Mouse (Mus musculus): ENCODE measurements at regions not wholly inside any gene's neighbourhood (a gene's known extent, or its start where the extent isn't known, plus 50 kb on each side); places are given as distances from the start of the nearest gene placed in this dataset.

DNA sequence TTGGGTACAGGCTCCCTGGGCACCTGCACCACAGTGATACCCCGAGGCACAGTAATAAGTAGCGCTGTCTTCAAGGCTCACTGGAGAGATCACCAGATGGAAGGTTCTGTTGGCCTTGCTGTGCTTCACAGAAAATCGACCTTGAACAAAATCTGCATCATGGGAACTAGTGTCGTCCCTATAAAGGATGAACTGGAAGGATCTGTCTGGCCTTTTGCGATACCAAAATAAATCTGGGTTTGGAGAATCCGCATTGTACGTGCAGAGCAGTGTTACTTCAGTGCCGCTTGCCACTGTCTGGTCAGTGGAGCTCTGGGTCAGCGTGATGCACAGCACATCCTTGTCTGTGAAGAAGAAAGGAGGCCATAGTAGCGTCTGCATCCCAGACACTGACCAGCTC is 105.3 kb downstream of the Dad1 start:
- Histone ChIP-seq H3K36me3 (no peaks in the 10 kb centered on the region), H3K9me3 (replicated peaks) (no peaks in the 10 kb centered on the region), H3K27ac (no peak overlapping the region), H3K4me1 (replicated peaks) (peaks cover 31% of the 10 kb centered on the region), H3K4me3 (replicated peaks) (no peak overlapping the region), H3K27me3 (no peaks in the 10 kb centered on the region), H3K9ac (no peak overlapping the region), H3K4me2 (no peak overlapping the region)
- WGBS (ENCODE audit: insufficient replicate concordance), result 78% methylated on average over 10 of the region's 10 CpGs
- ATAC-seq (ENCODE audit: low read depth) (no peak), DNase-seq (no peak)

GRCm38 (mm10) chr14:54148121-54148520 is 105.8 kb downstream of the Dad1 start:
- H3K27ac ChIP-seq, result no peak overlapping the region
- H3K4me1 ChIP-seq (replicated peaks), result peaks cover 26% of the 10 kb centered on the region
- 33% methylated on average over 4 of the region's 4 CpGs for WGBS (ENCODE audit: insufficient replicate concordance)
- H3K4me2 ChIP-seq, result no peak overlapping the region
- H3K4me3 ChIP-seq (replicated peaks), result no peak overlapping the region
- H3K9ac ChIP-seq, result no peak overlapping the region
- no peaks in the 10 kb centered on the region for H3K36me3 ChIP-seq
- DNase-seq, result no peak
- no peaks in the 10 kb centered on the region for H3K9me3 ChIP-seq (replicated peaks)
- no peaks in the 10 kb centered on the region for H3K27me3 ChIP-seq
- ATAC-seq (ENCODE audit: low read depth), result no peak

- Histone ChIP-seq H3K36me3 (no peaks in the 10 kb centered on the region), H3K4me2 (no peak overlapping the region), H3K4me1 (replicated peaks) (peaks cover 20% of the 10 kb centered on the region), H3K27ac (no peak overlapping the region), H3K9me3 (replicated peaks) (no peaks in the 10 kb centered on the region), H3K27me3 (no peaks in the 10 kb centered on the region), H3K9ac (no peak overlapping the region), H3K4me3 (replicated peaks) (no peak overlapping the region)
- WGBS (ENCODE audit: insufficient replicate concordance), result 76% methylated on average over 5 of the region's 7 CpGs
- DNase-seq (no peak), ATAC-seq (ENCODE audit: low read depth) (no peak)
Measured at GRCm38 (mm10) chr14:54147546-54147945, 106.4 kb downstream of the Dad1 start.

GRCm38 (mm10) chr14:54145743-54146741 is 107.9 kb downstream of the Dad1 start:
- H3K36me3 ChIP-seq, result no peaks in the 10 kb centered on the region
- no peak overlapping the region for H3K4me3 ChIP-seq (replicated peaks)
- 53% methylated on average over 11 of the region's 11 CpGs for WGBS (ENCODE audit: insufficient replicate concordance)
- DNase-seq (no peak), ATAC-seq (ENCODE audit: low read depth) (no peak)
- no peak overlapping the region for H3K9ac ChIP-seq
- peaks cover 5% of the 10 kb centered on the region for H3K4me1 ChIP-seq (replicated peaks)
- H3K27ac ChIP-seq, result no peak overlapping the region
- no peaks in the 10 kb centered on the region for H3K9me3 ChIP-seq (replicated peaks)
- no peaks in the 10 kb centered on the region for H3K27me3 ChIP-seq
- H3K4me2 ChIP-seq, result no peak overlapping the region

DNA sequence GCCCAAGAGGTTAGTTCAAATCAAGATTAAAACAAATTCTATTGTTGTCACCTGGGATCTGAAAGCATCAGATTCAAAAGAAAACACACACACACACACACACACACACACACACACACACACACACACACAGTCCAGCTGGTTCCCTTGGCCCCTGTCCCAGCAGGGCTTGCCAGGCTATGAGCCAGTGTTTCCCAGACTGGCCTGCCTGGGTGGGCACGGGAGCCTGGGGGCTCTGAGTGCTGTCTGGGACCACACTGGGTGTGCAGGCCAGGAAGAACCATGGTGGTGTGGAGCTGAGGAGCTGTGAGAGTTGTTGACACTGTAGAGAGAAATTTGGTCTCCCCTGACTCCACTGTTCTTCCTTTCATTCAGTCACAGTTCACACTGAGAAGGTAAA is 110.1 kb downstream of the Dad1 start:
- Histone ChIP-seq H3K9ac (no peak overlapping the region), H3K4me3 (replicated peaks) (no peak overlapping the region), H3K4me2 (no peak overlapping the region), H3K36me3 (no peaks in the 10 kb centered on the region), H3K4me1 (replicated peaks) (peaks cover 6% of the 10 kb centered on the region; the same call in 1 of the 2 replicates), H3K27ac (no peak overlapping the region), H3K27me3 (no peaks in the 10 kb centered on the region), H3K9me3 (replicated peaks) (no peaks in the 10 kb centered on the region)
- ATAC-seq (ENCODE audit: low read depth), result no peak
- WGBS (ENCODE audit: insufficient replicate concordance), result 61% methylated on average over 1 of the region's 1 CpGs
- DNase-seq, result no peak

GRCm38 (mm10) chr14:54138288-54138687 is 115.6 kb downstream of the Dad1 start:
- ATAC-seq (ENCODE audit: low read depth), result peak; percentile 65
- H3K27me3 ChIP-seq, result no peaks in the 10 kb centered on the region
- peaks cover 25% of the 10 kb centered on the region for H3K4me1 ChIP-seq (replicated peaks)
- WGBS (ENCODE audit: insufficient replicate concordance), result 13% methylated on average over 3 of the region's 3 CpGs
- H3K27ac ChIP-seq, result peak overlapping the region; percentile 45; the same call in 1 of the 2 replicates
- no peaks in the 10 kb centered on the region for H3K9me3 ChIP-seq (replicated peaks)
- H3K36me3 ChIP-seq, result no peaks in the 10 kb centered on the region
- H3K4me2 ChIP-seq, result peak overlapping the region; percentile 40
- H3K4me3 ChIP-seq (replicated peaks), result no peak overlapping the region
- peak; percentile 21 for DNase-seq
- H3K9ac ChIP-seq, result no peak overlapping the region

DNA sequence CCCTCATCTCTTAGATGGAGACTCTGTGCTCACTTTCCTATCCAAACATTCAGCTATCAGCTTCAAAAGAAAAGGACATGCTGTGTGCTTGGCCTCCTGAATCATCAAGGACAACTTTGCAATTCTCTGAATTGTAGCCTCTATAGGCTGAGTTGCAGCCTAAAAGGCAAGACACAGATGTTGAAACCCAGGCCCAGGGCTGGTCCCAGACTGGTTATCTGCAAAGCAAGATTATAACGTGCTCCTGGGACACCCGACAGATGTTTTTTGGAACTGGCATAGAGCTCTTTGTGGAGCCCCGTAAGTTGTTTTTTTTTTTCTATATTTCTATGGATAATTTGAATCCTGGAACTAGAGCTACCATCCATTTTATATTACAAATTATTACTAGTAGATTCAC is 117.4 kb downstream of the Dad1 start:
- WGBS (ENCODE audit: insufficient replicate concordance), result 19% methylated on average over 3 of the region's 3 CpGs
- peak; percentile 50 for ATAC-seq (ENCODE audit: low read depth)
- H3K4me1 ChIP-seq (replicated peaks), result peaks cover 25% of the 10 kb centered on the region
- DNase-seq, result peak; percentile 35
- H3K27me3 ChIP-seq, result no peaks in the 10 kb centered on the region
- no peaks in the 10 kb centered on the region for H3K36me3 ChIP-seq
- H3K27ac ChIP-seq, result no peak overlapping the region
- H3K4me3 ChIP-seq (replicated peaks), result no peak overlapping the region
- H3K4me2 ChIP-seq, result no peak overlapping the region
- H3K9ac ChIP-seq, result no peak overlapping the region
- H3K9me3 ChIP-seq (replicated peaks), result no peaks in the 10 kb centered on the region

- Histone ChIP-seq H3K27me3 (peaks cover 8% of the 10 kb centered on the region; the same call in 1 of the 2 replicates), H3K4me2 (no peak overlapping the region), H3K4me3 (replicated peaks) (no peak overlapping the region), H3K9ac (no peak overlapping the region), H3K27ac (no peak overlapping the region), H3K4me1 (replicated peaks) (no peaks in the 10 kb centered on the region), H3K9me3 (replicated peaks) (no peaks in the 10 kb centered on the region), H3K36me3 (no peaks in the 10 kb centered on the region)
- ATAC-seq (ENCODE audit: low read depth), result no peak
- no peak for DNase-seq
- 55% methylated on average over 4 of the region's 4 CpGs for WGBS (ENCODE audit: insufficient replicate concordance)
Measured at GRCm38 (mm10) chr14:54128334-54128733, 125.6 kb downstream of the Dad1 start.

DNA sequence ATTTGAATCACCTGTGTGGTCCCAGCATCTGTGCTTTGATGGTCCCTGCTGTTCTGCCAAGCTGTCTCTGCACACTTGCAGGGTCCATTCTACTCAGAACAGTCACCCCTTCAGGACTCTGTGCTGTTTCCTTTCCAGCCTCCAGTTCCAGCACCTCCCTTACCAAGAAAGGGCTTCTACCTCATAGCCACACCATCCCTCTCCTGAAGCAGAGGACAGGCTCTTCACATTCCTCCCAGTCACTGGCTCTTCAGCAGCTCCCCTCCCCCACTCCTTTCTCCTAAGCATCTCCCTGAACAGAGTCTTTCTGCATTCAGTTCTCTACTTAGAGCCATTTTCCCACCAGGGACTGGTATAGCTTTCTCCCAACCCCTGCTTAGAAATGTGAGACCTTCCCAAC is 128.4 kb downstream of the Dad1 start:
- H3K9ac ChIP-seq, result no peak overlapping the region
- ATAC-seq (ENCODE audit: low read depth), result no peak
- H3K27me3 ChIP-seq, result peaks cover 8% of the 10 kb centered on the region; the same call in 1 of the 2 replicates
- no peaks in the 10 kb centered on the region for H3K36me3 ChIP-seq
- H3K27ac ChIP-seq, result no peak overlapping the region
- peaks cover 4% of the 10 kb centered on the region; the same call in 1 of the 2 replicates for H3K4me1 ChIP-seq (replicated peaks)
- no peak overlapping the region for H3K4me3 ChIP-seq (replicated peaks)
- no peak overlapping the region for H3K4me2 ChIP-seq
- H3K9me3 ChIP-seq (replicated peaks), result no peaks in the 10 kb centered on the region
- DNase-seq, result no peak

DNA sequence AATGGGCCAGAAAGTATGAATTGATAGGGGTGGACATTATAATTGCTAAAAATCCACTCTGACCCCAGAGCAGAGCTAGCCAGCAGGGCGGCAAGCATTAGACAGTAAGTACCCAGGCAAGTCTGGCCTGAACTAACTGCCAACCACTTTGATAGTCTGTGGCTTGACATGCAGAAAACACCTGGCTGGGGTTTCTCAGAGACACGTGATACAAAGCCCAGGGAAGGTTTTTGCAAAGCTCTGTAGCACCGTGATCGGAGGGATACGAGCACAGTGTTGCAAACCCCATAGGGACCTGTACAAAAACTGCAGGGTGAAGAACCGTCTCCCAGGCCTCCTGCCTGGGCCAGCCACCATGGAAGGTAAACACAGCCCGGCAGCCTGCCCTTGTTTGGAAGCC is 131.9 kb downstream of the Dad1 start:
- no peak overlapping the region for H3K27ac ChIP-seq
- H3K9ac ChIP-seq, result no peak overlapping the region
- no peak overlapping the region for H3K4me2 ChIP-seq
- H3K4me3 ChIP-seq (replicated peaks), result no peak overlapping the region
- DNase-seq (no peak), ATAC-seq (ENCODE audit: low read depth) (no peak)
- WGBS (ENCODE audit: insufficient replicate concordance), result 66% methylated on average over 7 of the region's 7 CpGs
- no peaks in the 10 kb centered on the region for H3K9me3 ChIP-seq (replicated peaks)
- no peaks in the 10 kb centered on the region for H3K36me3 ChIP-seq
- H3K27me3 ChIP-seq, result peaks cover 8% of the 10 kb centered on the region; the same call in 1 of the 2 replicates
- H3K4me1 ChIP-seq (replicated peaks), result peaks cover 4% of the 10 kb centered on the region; the same call in 1 of the 2 replicates

DNA sequence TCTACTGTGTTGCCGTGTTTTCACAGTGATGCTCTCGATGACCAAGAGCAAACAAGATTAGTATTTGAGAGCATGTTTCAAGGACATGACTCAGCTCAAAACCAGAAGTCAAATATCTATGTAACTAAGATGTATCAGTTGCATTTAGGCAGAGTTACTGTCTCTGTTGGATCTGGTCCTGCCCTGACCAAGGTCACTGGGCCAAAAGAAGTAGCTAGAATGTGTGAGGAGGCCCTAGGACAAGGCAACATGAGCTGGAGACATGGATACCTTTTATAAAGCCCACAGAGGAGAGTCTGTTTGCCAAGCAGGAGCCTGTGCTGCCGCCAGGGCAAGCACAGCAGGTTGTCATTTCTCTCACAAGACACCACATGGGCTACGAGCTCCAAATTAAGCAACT is 132.6 kb downstream of the Dad1 start:
- Histone ChIP-seq H3K9me3 (replicated peaks) (no peaks in the 10 kb centered on the region), H3K4me3 (replicated peaks) (no peak overlapping the region), H3K27ac (no peak overlapping the region), H3K4me2 (no peak overlapping the region), H3K4me1 (replicated peaks) (peaks cover 4% of the 10 kb centered on the region; the same call in 1 of the 2 replicates), H3K27me3 (peaks cover 8% of the 10 kb centered on the region; the same call in 1 of the 2 replicates), H3K36me3 (no peaks in the 10 kb centered on the region), H3K9ac (no peak overlapping the region)
- WGBS (ENCODE audit: insufficient replicate concordance), result 60% methylated on average over 4 of the region's 4 CpGs
- no peak for DNase-seq
- ATAC-seq (ENCODE audit: low read depth), result no peak

- no peak overlapping the region for H3K4me2 ChIP-seq
- peaks cover 4% of the 10 kb centered on the region; the same call in 1 of the 2 replicates for H3K4me1 ChIP-seq (replicated peaks)
- ATAC-seq (ENCODE audit: low read depth) (no peak), DNase-seq (no peak)
- 69% methylated on average over 5 of the region's 5 CpGs for WGBS (ENCODE audit: insufficient replicate concordance)
- H3K9ac ChIP-seq, result no peak overlapping the region
- H3K27ac ChIP-seq, result no peak overlapping the region
- H3K27me3 ChIP-seq, result peaks cover 3% of the 10 kb centered on the region; the same call in 1 of the 2 replicates
- no peaks in the 10 kb centered on the region for H3K9me3 ChIP-seq (replicated peaks)
- no peak overlapping the region for H3K4me3 ChIP-seq (replicated peaks)
- H3K36me3 ChIP-seq, result no peaks in the 10 kb centered on the region
Measured at GRCm38 (mm10) chr14:54120194-54120593, 133.7 kb downstream of the Dad1 start.

All from liver, embryonic 13.5 days (tissue).